Mouse (Mus musculus) myocyte (in vitro differentiated cells): ENCODE measurements around the gene Pon3. TPM values are rescaled to one million over a fixed set of nuclear protein-coding genes. Genes with fewer than 3 reads are reported as not detected.
"Not testable (repeated sequence)": the region's sequence is repeated elsewhere in the genome, so short reads cannot be mapped to it uniquely, and the experiment has no call there.

ENCODE experiments used
- H3K27me3 ChIP-seq: one replicate; pipeline ENCODE4 v1.6.1; 2011; ENCODE audit not compliant: control insufficient read depth, insufficient read depth, insufficient read length
- H3K36me3 ChIP-seq: one replicate; pipeline ENCODE4 v1.6.1; 2011; ENCODE audit not compliant: control insufficient read depth, insufficient read depth
- H3K4me2 ChIP-seq: one replicate; pipeline ENCODE4 v1.6.1; 2011; ENCODE audit warnings: low read depth, control low read depth
- H3K4me3 ChIP-seq: one replicate; pipeline ENCODE4 v1.5.1; 2011; ENCODE audit warnings: mild to moderate bottlenecking, control low read depth, moderate library complexity
- H3K79me2 ChIP-seq: one replicate; pipeline ENCODE4 v1.6.1; 2011; ENCODE audit not compliant: control insufficient read depth, insufficient read depth
- H3ac ChIP-seq: one replicate; pipeline ENCODE4 v1.6.1; 2011; ENCODE audit not compliant: control insufficient read depth, insufficient read length
- CEBPB ChIP-seq: IDR thresholded peaks from 2 replicates; pipeline ENCODE4 v1.6.1; 2011; ENCODE audit warnings: mild to moderate bottlenecking, moderate library complexity; ENCODE audit not compliant: poor library complexity, insufficient read depth, severe bottlenecking
- E2F4 ChIP-seq: IDR thresholded peaks from one replicate; pipeline ENCODE4 v1.6.1; 2011; ENCODE audit warnings: mild to moderate bottlenecking, control low read depth, moderate library complexity; ENCODE audit not compliant: insufficient read depth
- MAX ChIP-seq: IDR thresholded peaks from one replicate; pipeline ENCODE4 v1.6.1; 2011; ENCODE audit warnings: low read depth, mild to moderate bottlenecking, control low read depth
- MYOD1 ChIP-seq, 3 experiments: IDR thresholded peaks; one replicate each; pipeline ENCODE4 v1.6.1; 2011; ENCODE audit warnings: control low read depth in 2 of 3, low read depth in 2 of 3, mild to moderate bottlenecking in 2 of 3, moderate library complexity in 1 of 3; ENCODE audit not compliant: insufficient read length in 2 of 3, control insufficient read depth in 1 of 3
- MYOG ChIP-seq, 3 experiments: IDR thresholded peaks; one replicate each; pipeline ENCODE4 v1.6.1; 2011; ENCODE audit warnings: control low read depth in 2 of 3, low read depth in 2 of 3, mild to moderate bottlenecking in 2 of 3; ENCODE audit not compliant: insufficient read length in 2 of 3, control insufficient read depth in 1 of 3, insufficient read depth in 1 of 3
- POLR2A ChIP-seq: IDR thresholded peaks from one replicate; pipeline ENCODE4 v1.6.1; 2011; ENCODE audit warnings: low read depth, mild to moderate bottlenecking, control low read depth, moderate library complexity; ENCODE audit not compliant: insufficient read length
- POLR2AphosphoS2 ChIP-seq: IDR thresholded peaks from one replicate; pipeline ENCODE4 v1.6.1; 2011; ENCODE audit warnings: low read depth, control low read depth; ENCODE audit not compliant: insufficient read length
- REST ChIP-seq: IDR thresholded peaks from one replicate; pipeline ENCODE4 v1.6.1; 2011; ENCODE audit warnings: mild to moderate bottlenecking, control low read depth, moderate library complexity; ENCODE audit not compliant: insufficient read depth, insufficient read length
- SRF ChIP-seq: IDR thresholded peaks from one replicate; pipeline ENCODE4 v1.6.1; 2011; ENCODE audit warnings: low read depth; ENCODE audit not compliant: control insufficient read depth, insufficient read length
- TCF12 ChIP-seq: IDR thresholded peaks from one replicate; pipeline ENCODE4 v1.6.1; 2011; ENCODE audit warnings: mild to moderate bottlenecking, control low read depth; ENCODE audit not compliant: poor library complexity, insufficient read depth, severe bottlenecking
- TCF3 ChIP-seq: IDR thresholded peaks from one replicate; pipeline ENCODE4 v1.6.1; 2011; ENCODE audit warnings: low read depth, control low read depth; ENCODE audit not compliant: insufficient read length
- USF1 ChIP-seq: IDR thresholded peaks from one replicate; pipeline ENCODE4 v1.6.1; 2011; ENCODE audit warnings: low read depth, mild to moderate bottlenecking, control low read depth, moderate library complexity
- polyA plus RNA-seq: library from polyadenylated mRNA; unstranded; fragments of >200 nt; fragmentation: generic; extraction: Trizol; gene quantifications from one replicate; pipeline ENCODE4 v1.2.1, GENCODE M21; 2012; ENCODE audit warnings: missing spikeins

The Pon3 gene
- polyA plus RNA-seq, 1 experiment, result 1.8 TPM

- no peak overlapping the region for H3ac ChIP-seq
- no peaks in the 10 kb centered on the region for H3K79me2 ChIP-seq
- no peaks in the 10 kb centered on the region for H3K36me3 ChIP-seq
- H3K4me3 ChIP-seq, result no peak overlapping the region
- TF ChIP-seq POLR2A, result no peak
- no peak for TF ChIP-seq TCF3
- TF ChIP-seq CEBPB, result no peak
- no peak for TF ChIP-seq MAX
- no peak for TF ChIP-seq REST
- TF ChIP-seq POLR2AphosphoS2, result no peak
- no peak for TF ChIP-seq TCF12
- TF ChIP-seq USF1, result no peak
- TF ChIP-seq MYOG (IDR thresholded peaks at IDR 0.05; ENCODE audit: control insufficient read depth in 1 of 3, insufficient read depth in 1 of 3, insufficient read length in 2 of 3, low read depth in 2 of 3), result no peak
- no peak for TF ChIP-seq MYOD1 (IDR thresholded peaks at IDR 0.05; ENCODE audit: control insufficient read depth in 1 of 3, insufficient read length in 2 of 3, low read depth in 2 of 3)
- no peak for TF ChIP-seq E2F4
- no peak for TF ChIP-seq SRF
- no peaks in the 10 kb centered on the region for H3K27me3 ChIP-seq
- no peak overlapping the region for H3K4me2 ChIP-seq
These were observed 21.5 kb downstream of the Pon3 start for GRCm38 (mm10) chr6:5234563-5234962.

DNA sequence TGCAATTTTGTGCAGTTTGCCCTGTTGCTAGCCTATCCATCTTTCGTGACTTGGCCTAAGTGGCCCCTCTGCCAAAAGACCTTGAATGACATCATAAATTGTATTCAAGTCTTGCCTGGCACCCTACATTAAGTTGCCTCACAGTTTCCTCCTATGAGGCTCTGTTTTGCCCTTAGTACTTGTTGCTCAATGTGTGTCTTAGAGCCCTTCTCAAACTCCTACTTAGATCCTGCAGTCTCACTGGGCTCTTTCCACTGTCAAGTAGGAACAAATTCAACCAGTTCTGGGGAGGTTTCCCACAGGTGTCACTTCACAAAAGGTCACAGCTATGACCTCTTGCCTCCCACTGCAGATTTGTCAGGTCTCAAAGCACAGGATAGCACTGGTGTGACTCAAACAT, 22.3 kb downstream of the Pon3 start:
- no peaks in the 10 kb centered on the region for H3K27me3 ChIP-seq
- H3K36me3 ChIP-seq, result no peaks in the 10 kb centered on the region
- H3K4me3 ChIP-seq, result no peak overlapping the region
- H3K79me2 ChIP-seq, result no peaks in the 10 kb centered on the region
- no peak overlapping the region for H3ac ChIP-seq
- H3K4me2 ChIP-seq, result no peak overlapping the region
- no peak for TF ChIP-seq SRF
- no peak for TF ChIP-seq REST
- TF ChIP-seq TCF3, result no peak
- no peak for TF ChIP-seq E2F4
- TF ChIP-seq MYOG (IDR thresholded peaks at IDR 0.05; ENCODE audit: control insufficient read depth in 1 of 3, insufficient read depth in 1 of 3, insufficient read length in 2 of 3, low read depth in 2 of 3), result no peak

- Histone ChIP-seq H3ac (no peak overlapping the region), H3K4me2 (no peak overlapping the region), H3K27me3 (no peaks in the 10 kb centered on the region), H3K4me3 (no peak overlapping the region), H3K36me3 (no peaks in the 10 kb centered on the region), H3K79me2 (no peaks in the 10 kb centered on the region)
- TF ChIP-seq TCF3 (no peak), REST (no peak), USF1 (no peak), MYOD1 (IDR thresholded peaks at IDR 0.05; ENCODE audit: control insufficient read depth in 1 of 3, insufficient read length in 2 of 3, low read depth in 2 of 3) (no peak), CEBPB (no peak), E2F4 (no peak), MAX (no peak), SRF (no peak), TCF12 (no peak), POLR2A (no peak), MYOG (IDR thresholded peaks at IDR 0.05; ENCODE audit: control insufficient read depth in 1 of 3, insufficient read depth in 1 of 3, insufficient read length in 2 of 3, low read depth in 2 of 3) (no peak)
These were observed 24.1 kb downstream of the Pon3 start for GRCm38 (mm10) chr6:5232022-5232421.

GRCm38 (mm10) chr6:5230261-5230660, 25.8 kb downstream of the Pon3 start:
- no peaks in the 10 kb centered on the region for H3K27me3 ChIP-seq
- no peaks in the 10 kb centered on the region for H3K79me2 ChIP-seq
- H3ac ChIP-seq, result no peak overlapping the region
- no peak for TF ChIP-seq MAX
- TF ChIP-seq REST, result no peak
- TF ChIP-seq CEBPB, result no peak
- no peak for TF ChIP-seq POLR2AphosphoS2
- TF ChIP-seq TCF12, result no peak
- no peak for TF ChIP-seq SRF
- TF ChIP-seq TCF3, result no peak
- no peak for TF ChIP-seq USF1
- no peaks in the 10 kb centered on the region for H3K36me3 ChIP-seq
- H3K4me2 ChIP-seq, result no peak overlapping the region
- H3K4me3 ChIP-seq, result no peak overlapping the region

DNA sequence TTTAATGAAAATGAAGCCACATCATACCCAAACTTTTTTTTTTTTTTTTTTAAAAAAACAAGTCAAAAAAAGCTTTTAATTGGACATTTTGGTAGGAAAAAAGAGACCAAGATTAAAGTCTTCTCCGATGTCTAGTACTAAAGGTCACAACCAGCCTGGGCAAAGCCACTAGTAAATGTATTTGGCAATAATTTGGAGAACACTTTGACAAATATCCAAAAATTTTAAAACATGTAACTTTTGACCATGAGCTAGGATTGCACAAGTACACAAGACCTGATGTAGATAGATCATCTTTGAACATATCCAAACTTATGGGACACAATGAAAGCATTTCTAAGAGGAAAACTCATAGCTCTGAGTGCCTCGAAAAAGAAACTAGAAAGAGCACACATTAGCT, 32.5 kb downstream of the Pon3 start:
- not testable (repeated sequence) for H3K4me3 ChIP-seq, H3K4me2 ChIP-seq, H3K79me2 ChIP-seq, H3ac ChIP-seq, H3K36me3 ChIP-seq, H3K27me3 ChIP-seq
